Mouse (Mus musculus): ENCODE measurements at regions not wholly inside any gene's neighbourhood (a gene's known extent, or its start where the extent isn't known, plus 50 kb on each side); places are given as distances from the start of the nearest gene placed in this dataset.

GRCm38 (mm10) chr13:115211285-115211684, 109.5 kb upstream of the Itga1 start:
- Histone ChIP-seq H3K4me1 (ENCODE audit: control insufficient read depth, insufficient read depth, low read length) (no peaks in the 10 kb centered on the region; the same call in 1 of the 2 replicates), H3K79me2 (ENCODE audit: control insufficient read depth, insufficient read depth, low read length) (no peaks in the 10 kb centered on the region), H3K27ac (replicated peaks; ENCODE audit: insufficient read depth, low read depth, low read length) (no peak overlapping the region), H3K36me3 (ENCODE audit: control insufficient read depth, insufficient read depth, low read length) (no peaks in the 10 kb centered on the region), H3K4me3 (ENCODE audit: insufficient read depth, low read depth, low read length) (no peak overlapping the region), H3K27me3 (ENCODE audit: control insufficient read depth, insufficient read depth, low read length) (no peaks in the 10 kb centered on the region), H3K9ac (ENCODE audit: low read depth, low read length) (no peak overlapping the region)
- WGBS, result 94% methylated on average over 3 of the region's 3 CpGs
- no peak for TF ChIP-seq POLR2A (IDR thresholded peaks at IDR 0.05; ENCODE audit: extremely low read depth, insufficient read depth, low read length)
- TF ChIP-seq CTCF (IDR thresholded peaks at IDR 0.05; ENCODE audit: low read depth, low read length), result no peak
- DNase-seq (ENCODE audit: extremely low read depth, low read depth, low spot score), result no peak

GRCm38 (mm10) chr13:115210643-115211208, 109.0 kb upstream of the Itga1 start:
- Histone ChIP-seq H3K27ac (replicated peaks; ENCODE audit: insufficient read depth, low read depth, low read length) (no peak overlapping the region), H3K4me1 (ENCODE audit: control insufficient read depth, insufficient read depth, low read length) (no peaks in the 10 kb centered on the region; the same call in 1 of the 2 replicates), H3K27me3 (ENCODE audit: control insufficient read depth, insufficient read depth, low read length) (no peaks in the 10 kb centered on the region), H3K79me2 (ENCODE audit: control insufficient read depth, insufficient read depth, low read length) (no peaks in the 10 kb centered on the region), H3K9ac (ENCODE audit: low read depth, low read length) (no peak overlapping the region), H3K4me3 (ENCODE audit: insufficient read depth, low read depth, low read length) (no peak overlapping the region), H3K36me3 (ENCODE audit: control insufficient read depth, insufficient read depth, low read length) (no peaks in the 10 kb centered on the region)
- WGBS, result 85% methylated on average over 10 of the region's 10 CpGs
- TF ChIP-seq CTCF (IDR thresholded peaks at IDR 0.05; ENCODE audit: low read depth, low read length), result no peak
- TF ChIP-seq POLR2A (IDR thresholded peaks at IDR 0.05; ENCODE audit: extremely low read depth, insufficient read depth, low read length), result no peak
- DNase-seq (ENCODE audit: extremely low read depth, low read depth, low spot score), result no peak

- Histone ChIP-seq H3K4me1 (ENCODE audit: control insufficient read depth, insufficient read depth, low read length) (no peaks in the 10 kb centered on the region; the same call in 1 of the 2 replicates), H3K27ac (replicated peaks; ENCODE audit: insufficient read depth, low read depth, low read length) (no peak overlapping the region), H3K9ac (ENCODE audit: low read depth, low read length) (no peak overlapping the region), H3K4me3 (ENCODE audit: insufficient read depth, low read depth, low read length) (no peak overlapping the region), H3K36me3 (ENCODE audit: control insufficient read depth, insufficient read depth, low read length) (no peaks in the 10 kb centered on the region), H3K79me2 (ENCODE audit: control insufficient read depth, insufficient read depth, low read length) (no peaks in the 10 kb centered on the region), H3K27me3 (ENCODE audit: control insufficient read depth, insufficient read depth, low read length) (no peaks in the 10 kb centered on the region)
- 90% methylated on average over 3 of the region's 3 CpGs for WGBS
- TF ChIP-seq CTCF (IDR thresholded peaks at IDR 0.05; ENCODE audit: low read depth, low read length) (no peak), POLR2A (IDR thresholded peaks at IDR 0.05; ENCODE audit: extremely low read depth, insufficient read depth, low read length) (no peak)
- no peak for DNase-seq (ENCODE audit: extremely low read depth, low read depth, low spot score)
Measured at GRCm38 (mm10) chr13:115209402-115210192, 107.8 kb upstream of the Itga1 start.

GRCm38 (mm10) chr13:115206723-115207122, 105.0 kb upstream of the Itga1 start:
- Histone ChIP-seq H3K36me3 (ENCODE audit: control insufficient read depth, insufficient read depth, low read length) (no peaks in the 10 kb centered on the region), H3K4me3 (ENCODE audit: insufficient read depth, low read depth, low read length) (no peak overlapping the region), H3K27ac (replicated peaks; ENCODE audit: insufficient read depth, low read depth, low read length) (no peak overlapping the region), H3K9ac (ENCODE audit: low read depth, low read length) (no peak overlapping the region), H3K27me3 (ENCODE audit: control insufficient read depth, insufficient read depth, low read length) (no peaks in the 10 kb centered on the region), H3K4me1 (ENCODE audit: control insufficient read depth, insufficient read depth, low read length) (no peaks in the 10 kb centered on the region; the same call in 1 of the 2 replicates), H3K79me2 (ENCODE audit: control insufficient read depth, insufficient read depth, low read length) (no peaks in the 10 kb centered on the region)
- TF ChIP-seq CTCF (IDR thresholded peaks at IDR 0.05; ENCODE audit: low read depth, low read length), result no peak
- TF ChIP-seq POLR2A (IDR thresholded peaks at IDR 0.05; ENCODE audit: extremely low read depth, insufficient read depth, low read length), result no peak
- no peak for DNase-seq (ENCODE audit: extremely low read depth, low read depth, low spot score)
- 82% methylated on average over 7 of the region's 7 CpGs for WGBS

GRCm38 (mm10) chr13:115199166-115199565, 97.4 kb upstream of the Itga1 start:
- WGBS, result 49% methylated on average over 3 of the region's 3 CpGs
- H3K27ac ChIP-seq (replicated peaks; ENCODE audit: insufficient read depth, low read depth, low read length), result no peak overlapping the region
- H3K27me3 ChIP-seq (ENCODE audit: control insufficient read depth, insufficient read depth, low read length), result no peaks in the 10 kb centered on the region
- H3K9ac ChIP-seq (ENCODE audit: low read depth, low read length), result no peak overlapping the region
- DNase-seq (ENCODE audit: extremely low read depth, low read depth, low spot score), result no peak
- H3K4me1 ChIP-seq (ENCODE audit: control insufficient read depth, insufficient read depth, low read length), result no peaks in the 10 kb centered on the region
- H3K4me3 ChIP-seq (ENCODE audit: insufficient read depth, low read depth, low read length), result no peak overlapping the region
- no peaks in the 10 kb centered on the region for H3K79me2 ChIP-seq (ENCODE audit: control insufficient read depth, insufficient read depth, low read length)
- no peak for TF ChIP-seq POLR2A (IDR thresholded peaks at IDR 0.05; ENCODE audit: extremely low read depth, insufficient read depth, low read length)
- TF ChIP-seq CTCF (IDR thresholded peaks at IDR 0.05; ENCODE audit: low read depth, low read length), result no peak
- no peaks in the 10 kb centered on the region for H3K36me3 ChIP-seq (ENCODE audit: control insufficient read depth, insufficient read depth, low read length)

- Histone ChIP-seq H3K9ac (ENCODE audit: low read depth, low read length) (no peak overlapping the region), H3K4me1 (ENCODE audit: control insufficient read depth, insufficient read depth, low read length) (no peaks in the 10 kb centered on the region), H3K4me3 (ENCODE audit: insufficient read depth, low read depth, low read length) (no peak overlapping the region), H3K36me3 (ENCODE audit: control insufficient read depth, insufficient read depth, low read length) (no peaks in the 10 kb centered on the region), H3K27me3 (ENCODE audit: control insufficient read depth, insufficient read depth, low read length) (no peaks in the 10 kb centered on the region), H3K27ac (replicated peaks; ENCODE audit: insufficient read depth, low read depth, low read length) (no peak overlapping the region), H3K79me2 (ENCODE audit: control insufficient read depth, insufficient read depth, low read length) (no peaks in the 10 kb centered on the region)
- TF ChIP-seq CTCF (IDR thresholded peaks at IDR 0.05; ENCODE audit: low read depth, low read length) (no peak), POLR2A (IDR thresholded peaks at IDR 0.05; ENCODE audit: extremely low read depth, insufficient read depth, low read length) (no peak)
- 82% methylated on average over 2 of the region's 2 CpGs for WGBS
- DNase-seq (ENCODE audit: extremely low read depth, low read depth, low spot score), result no peak
Measured at GRCm38 (mm10) chr13:115188066-115188465, 86.3 kb upstream of the Itga1 start.

Data from liver, adult 2 months (tissue).